Mouse (Mus musculus) ES-Bruce4 (cell line): ENCODE measurements around the gene Grip1.

Source experiments
- CTCF ChIP-seq: IDR thresholded peaks from one replicate; pipeline ENCODE4 v1.8.1; 2011; ENCODE audit warnings: low read depth, low read length
- EP300 ChIP-seq: IDR thresholded peaks from 2 replicates; pipeline ENCODE4 v1.6.1; 2011; ENCODE audit warnings: low read depth, low read length; ENCODE audit not compliant: insufficient read depth
- POLR2A ChIP-seq: IDR thresholded peaks from one replicate; pipeline ENCODE4 v1.8.1; 2011; ENCODE audit warnings: low read length; ENCODE audit not compliant: insufficient read depth

DNA sequence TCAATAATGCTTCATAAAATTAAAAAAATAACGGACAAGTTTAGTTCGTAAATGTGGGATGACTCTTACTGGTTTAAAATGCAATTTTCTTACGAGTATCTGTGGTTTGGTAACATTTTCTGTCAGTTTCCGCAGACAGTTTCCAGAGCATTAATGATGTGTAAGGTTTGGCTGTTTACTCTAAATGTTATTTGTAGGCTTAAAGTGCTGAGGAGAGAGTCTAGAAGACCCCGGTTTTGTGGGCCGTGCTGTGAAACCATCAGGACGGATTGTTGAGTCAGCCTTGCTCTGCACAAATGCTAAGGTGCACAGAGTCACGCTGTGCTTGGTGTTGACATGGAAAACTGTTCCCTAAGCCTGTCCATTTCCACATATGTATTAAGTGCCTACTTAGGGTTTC, 41.7 kb downstream of the Grip1 start:
- TF ChIP-seq CTCF (no peak), POLR2A (no peak), EP300 (no peak)
